Mouse (Mus musculus) spleen, postnatal 10 days (tissue): Measurements from ENCODE around the gene Arhgap8.

Experiments
- DNase-seq, 2 experiments: peaks; one replicate each; pipeline ENCODE4 v3.0.0; 2021 to 2022; ENCODE audit warnings: low spot score in 2 of 2

Arhgap8 gene

DNA sequence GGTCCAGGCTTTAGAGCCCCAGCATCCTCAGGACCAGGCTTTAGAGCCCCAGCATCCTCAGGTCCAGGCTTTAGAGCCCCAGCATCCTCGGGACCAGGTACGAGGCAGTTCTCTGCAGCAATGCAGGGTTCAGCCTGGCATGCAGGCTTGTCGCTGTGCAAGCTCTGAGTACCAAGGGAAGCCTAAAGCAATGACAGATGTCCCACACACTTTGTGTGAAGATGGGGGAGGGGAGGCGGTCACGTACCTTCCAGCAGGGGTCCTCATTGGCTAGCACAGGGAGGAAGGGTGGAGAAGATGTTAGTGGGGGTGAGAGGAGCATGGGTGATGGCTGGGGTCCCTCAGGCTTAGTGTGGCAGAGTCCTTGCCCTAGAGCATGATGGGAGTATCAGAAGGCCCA, 73.8 kb downstream of the Arhgap8 start:
- no peak for DNase-seq

DNA sequence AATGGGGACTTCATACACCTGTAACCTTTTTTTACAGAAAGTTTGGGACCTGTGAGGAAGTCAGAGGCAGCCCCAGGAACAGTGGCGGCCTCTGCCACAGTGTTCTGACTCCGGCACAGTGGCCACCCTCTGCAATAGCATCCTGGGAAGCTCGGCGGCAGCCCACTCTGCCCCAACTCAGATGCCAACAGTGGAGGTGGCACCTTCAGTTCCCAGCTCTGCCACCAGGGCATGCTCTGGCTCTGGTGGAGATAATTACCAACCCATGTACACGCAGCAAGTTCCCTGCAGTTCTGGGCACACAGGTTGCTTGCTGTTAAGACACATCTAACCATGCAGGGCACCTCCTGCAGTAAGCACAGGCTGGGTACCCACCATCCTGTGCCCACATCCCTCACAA, 80.3 kb downstream of the Arhgap8 start:
- peak in 1 of 2 experiments; percentile 22 for DNase-seq

- peak; percentile 16 to 66 for DNase-seq
Measured at GRCm38 (mm10) chr15:84803685-84804084, 83.8 kb downstream of the Arhgap8 start.

GRCm38 (mm10) chr15:84809275-84809952, 89.6 kb downstream of the Arhgap8 start:
- no peak for DNase-seq

DNA sequence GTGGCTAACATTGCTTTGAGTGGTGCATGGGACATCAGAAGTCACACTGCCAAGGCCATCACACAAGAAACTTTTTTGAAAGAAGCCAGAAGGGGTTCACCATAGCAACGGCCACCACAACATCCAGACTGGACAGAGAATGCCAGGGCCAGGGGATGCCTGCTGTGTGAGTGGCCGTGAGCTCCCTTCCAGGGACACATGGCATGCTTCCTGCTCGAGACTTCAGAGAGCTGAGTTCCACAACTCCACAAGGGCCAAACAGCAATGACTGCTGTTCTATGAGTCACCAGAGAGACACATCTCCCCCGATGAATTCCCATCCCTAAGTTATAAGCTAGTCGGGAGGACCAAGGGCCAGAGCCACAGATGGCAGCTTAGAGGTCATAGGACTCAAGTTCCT, 91.3 kb downstream of the Arhgap8 start:
- no peak for DNase-seq

DNA sequence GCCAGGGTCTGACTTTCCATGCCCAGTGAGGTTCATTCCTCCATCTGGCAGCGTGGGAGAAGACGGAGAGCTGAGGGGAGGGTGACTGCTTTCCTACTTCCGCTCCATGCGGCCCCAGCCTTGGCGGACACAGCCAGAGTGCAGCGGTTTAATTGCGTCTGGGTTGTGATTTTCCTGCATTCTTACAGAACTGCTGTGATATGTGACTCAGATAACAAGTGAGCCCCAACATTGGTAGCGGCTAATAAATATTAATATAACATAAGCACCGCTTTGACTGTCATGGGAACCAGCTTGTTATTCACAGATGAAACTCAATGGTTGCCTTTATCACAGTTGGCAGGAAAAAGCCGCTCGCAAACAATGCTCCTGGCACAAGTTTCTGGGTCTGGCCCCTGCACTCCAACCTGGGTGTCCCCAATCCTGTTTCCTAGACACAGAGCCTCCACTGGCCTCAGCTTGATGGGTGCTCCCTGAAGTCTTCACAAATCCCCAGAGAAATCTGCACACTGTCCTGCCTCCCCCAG, 93.0 kb downstream of the Arhgap8 start:
- no peak for DNase-seq

GRCm38 (mm10) chr15:84815171-84815570, 95.3 kb downstream of the Arhgap8 start:
- no peak for DNase-seq

GRCm38 (mm10) chr15:84817589-84817988, 97.7 kb downstream of the Arhgap8 start:
- no peak for DNase-seq

DNA sequence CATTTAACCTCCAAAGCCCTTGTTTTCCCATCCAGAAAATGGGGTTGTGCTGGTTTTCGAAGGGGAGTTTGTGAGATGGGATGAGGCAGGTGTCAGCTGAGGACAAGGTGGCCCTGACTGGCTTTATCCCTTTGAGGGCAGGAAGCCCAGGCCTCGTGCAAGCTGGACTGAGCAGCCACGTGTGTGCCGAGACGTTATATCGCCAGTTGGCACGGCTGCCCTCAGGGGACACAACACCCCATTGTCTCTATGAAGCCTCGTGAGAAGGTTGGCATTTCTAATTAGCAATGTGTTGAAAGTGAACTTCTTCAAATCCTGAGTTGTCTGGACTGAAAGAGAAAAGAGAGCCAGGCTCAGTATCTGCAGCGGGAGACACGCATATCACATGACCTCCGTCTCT, 98.4 kb downstream of the Arhgap8 start:
- no peak for DNase-seq

- no peak for DNase-seq
Measured at GRCm38 (mm10) chr15:84820811-84821210, 101.0 kb downstream of the Arhgap8 start.
